Mouse (Mus musculus) kidney, postnatal 4 days (tissue): Measurements from ENCODE around the gene Itga6.

ENCODE experiments used
- DNase-seq, 2 experiments: peaks; one replicate each; pipeline ENCODE4 v3.0.0; 2021; ENCODE audit warnings: mixed read lengths in 2 of 2

The Itga6 gene

GRCm38 (mm10) chr2:71734792-71735392 is 10.5 kb upstream of the Itga6 start:
- no peak for DNase-seq

- DNase-seq = no peak
Observed at GRCm38 (mm10) chr2:71735541-71736159, 9.8 kb upstream of the Itga6 start.

- DNase-seq = no peak
Observed at GRCm38 (mm10) chr2:71736213-71736612, 9.2 kb upstream of the Itga6 start.

- DNase-seq = peak; percentile 41 to 57
Observed at GRCm38 (mm10) chr2:71739173-71739860, 6.1 kb upstream of the Itga6 start.

GRCm38 (mm10) chr2:71742557-71742956 is 2.9 kb upstream of the Itga6 start:
- DNase-seq = no peak

- no peak for DNase-seq
Observed at GRCm38 (mm10) chr2:71743377-71743776, 2.0 kb upstream of the Itga6 start.

- DNase-seq = no peak
Observed at GRCm38 (mm10) chr2:71744320-71744719, 1.1 kb upstream of the Itga6 start.

- peak; percentile 45 to 64 for DNase-seq
Observed at GRCm38 (mm10) chr2:71744861-71745507, 432 bp upstream of the Itga6 start.

- no peak for DNase-seq
Observed at GRCm38 (mm10) chr2:71748451-71748850, 3.0 kb downstream of the Itga6 start.

- no peak for DNase-seq
Observed at GRCm38 (mm10) chr2:71749367-71750086, 4.1 kb downstream of the Itga6 start.

GRCm38 (mm10) chr2:71750087-71750453 is 4.7 kb downstream of the Itga6 start:
- DNase-seq = no peak

- DNase-seq = no peak
Observed at GRCm38 (mm10) chr2:71751336-71751735, 5.9 kb downstream of the Itga6 start.

GRCm38 (mm10) chr2:71751863-71752262 is 6.4 kb downstream of the Itga6 start:
- DNase-seq = no peak

- DNase-seq = no peak
Observed at GRCm38 (mm10) chr2:71752383-71752782, 7.0 kb downstream of the Itga6 start.

GRCm38 (mm10) chr2:71753161-71753560 is 7.7 kb downstream of the Itga6 start:
- DNase-seq = no peak

GRCm38 (mm10) chr2:71755748-71756147 is 10.3 kb downstream of the Itga6 start:
- no peak for DNase-seq

- DNase-seq = peak; percentile 38 to 60
Observed at GRCm38 (mm10) chr2:71757098-71757497, 11.7 kb downstream of the Itga6 start.

- DNase-seq = no peak
Observed at GRCm38 (mm10) chr2:71758591-71759531, 13.4 kb downstream of the Itga6 start.

- no peak for DNase-seq
Observed at GRCm38 (mm10) chr2:71760091-71760490, 14.7 kb downstream of the Itga6 start.

GRCm38 (mm10) chr2:71761081-71761480 is 15.7 kb downstream of the Itga6 start:
- DNase-seq = no peak

- DNase-seq = no peak
Observed at GRCm38 (mm10) chr2:71764525-71764924, 19.1 kb downstream of the Itga6 start.
